Mouse (Mus musculus): ENCODE measurements at regions not wholly inside any gene's neighbourhood (a gene's known extent, or its start where the extent isn't known, plus 50 kb on each side); places are given as distances from the start of the nearest gene placed in this dataset.
A peak's percentile ranks its signal among the peaks of the same experiment; 100 is the strongest.
"Not testable (repeated sequence)": the region's sequence is repeated elsewhere in the genome, so short reads cannot be mapped to it uniquely, and the experiment has no call there.

DNA sequence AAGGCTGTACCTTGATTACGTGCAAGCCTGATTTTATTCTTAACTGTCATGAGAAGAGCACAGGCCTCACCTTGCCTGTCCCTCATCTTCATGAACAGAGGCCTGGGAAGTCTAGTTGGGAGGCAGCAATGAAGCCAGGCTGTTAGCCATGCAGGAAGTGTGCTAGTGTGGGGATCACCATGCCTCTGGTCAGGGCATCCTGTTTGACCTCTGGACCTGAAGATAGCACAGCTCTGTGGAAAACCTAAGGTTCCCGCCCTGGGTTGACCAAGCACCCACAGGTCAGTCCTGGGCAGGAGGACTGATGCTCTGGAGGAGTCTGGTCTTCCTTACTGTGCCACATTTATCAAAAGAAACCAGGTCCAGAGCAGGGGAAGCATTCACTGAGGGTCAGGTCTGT lies 157.6 kb downstream of the Gm906 start:
- no peak for DNase-seq (ENCODE audit: extremely low read depth, insufficient read length, low spot score)

DNA sequence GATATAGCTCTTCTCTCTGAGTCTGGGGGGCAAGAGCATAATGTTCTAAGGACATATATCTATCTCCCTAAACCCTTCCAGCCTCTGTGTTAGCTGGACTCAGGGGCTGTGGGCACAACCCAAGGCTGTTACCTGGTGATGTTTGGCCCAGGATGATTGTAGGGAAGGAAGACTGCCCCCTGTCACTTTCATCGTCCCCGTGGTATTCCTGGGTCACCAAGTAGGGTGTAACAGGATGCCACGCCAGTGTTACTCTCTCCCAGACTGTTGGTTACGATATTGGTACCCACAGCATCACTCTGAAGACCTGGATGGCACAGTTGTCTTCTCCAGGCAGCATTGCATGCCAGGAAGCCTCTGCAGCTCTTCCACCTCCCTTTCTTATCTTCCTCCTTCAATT lies 185.3 kb downstream of the Gm906 start:
- no peak for DNase-seq (ENCODE audit: extremely low read depth, insufficient read length, low spot score)

DNA sequence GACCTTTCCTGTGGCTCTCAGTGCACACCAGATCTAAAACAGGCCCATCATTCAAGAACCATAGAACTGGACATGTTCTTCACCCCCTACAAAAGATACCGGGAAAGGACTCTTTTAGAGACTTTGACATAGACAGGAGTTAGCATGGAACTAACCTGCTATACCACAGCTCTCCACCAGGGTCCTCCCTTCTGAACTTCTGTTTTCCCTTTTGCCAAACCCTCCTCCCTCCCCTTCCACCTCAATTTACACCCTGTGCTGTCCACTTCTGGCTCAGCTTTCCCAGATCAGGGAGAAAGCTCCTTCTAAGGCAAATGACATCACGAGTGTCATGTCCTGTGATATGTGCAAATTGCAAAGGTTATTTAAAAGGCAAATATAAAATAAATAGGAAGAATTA lies 185.7 kb downstream of the Gm906 start:
- DNase-seq (ENCODE audit: extremely low read depth, insufficient read length, low spot score), result not testable (repeated sequence)

DNA sequence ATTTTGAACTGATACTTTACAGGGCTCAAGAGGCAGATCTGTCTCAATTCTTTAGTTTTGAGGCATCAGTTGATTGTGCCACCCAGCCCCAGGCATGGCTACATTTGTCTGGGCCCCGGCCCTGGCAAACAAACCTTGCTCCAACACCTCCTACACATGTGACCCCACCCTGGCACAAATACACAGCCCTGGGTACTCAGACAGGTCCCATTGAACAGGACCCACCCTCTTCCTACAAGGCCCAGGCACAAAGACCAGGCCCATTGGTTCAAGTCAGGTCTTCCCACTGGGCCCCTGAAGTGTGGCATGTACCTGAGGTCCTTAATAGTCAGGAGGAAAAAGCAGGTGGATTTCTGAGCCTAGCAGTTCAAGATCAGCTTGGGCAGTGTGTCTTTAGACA lies 190.4 kb downstream of the Gm906 start:
- DNase-seq (ENCODE audit: extremely low read depth, insufficient read length, low spot score), result not testable (repeated sequence)

DNA sequence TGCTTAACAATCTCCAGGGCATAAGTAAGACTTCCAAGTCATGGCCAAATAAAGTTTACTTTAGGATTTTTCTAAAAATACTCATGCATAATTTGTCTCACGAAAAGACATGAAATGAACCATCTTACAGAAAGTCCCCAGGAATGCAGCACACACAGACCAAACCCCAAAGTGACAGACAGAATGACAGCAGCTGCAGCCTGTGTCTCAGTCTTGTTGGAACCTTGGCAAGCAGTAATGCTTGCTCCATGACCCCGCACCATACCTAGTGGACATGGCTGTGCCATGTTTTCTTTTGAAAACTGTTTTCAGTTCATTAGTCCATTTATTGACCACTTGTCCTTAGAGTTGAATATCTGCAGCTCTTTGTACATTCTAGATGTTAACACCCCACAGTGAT lies 191.1 kb downstream of the Gm906 start:
- DNase-seq (ENCODE audit: extremely low read depth, insufficient read length, low spot score), result not testable (repeated sequence)

DNA sequence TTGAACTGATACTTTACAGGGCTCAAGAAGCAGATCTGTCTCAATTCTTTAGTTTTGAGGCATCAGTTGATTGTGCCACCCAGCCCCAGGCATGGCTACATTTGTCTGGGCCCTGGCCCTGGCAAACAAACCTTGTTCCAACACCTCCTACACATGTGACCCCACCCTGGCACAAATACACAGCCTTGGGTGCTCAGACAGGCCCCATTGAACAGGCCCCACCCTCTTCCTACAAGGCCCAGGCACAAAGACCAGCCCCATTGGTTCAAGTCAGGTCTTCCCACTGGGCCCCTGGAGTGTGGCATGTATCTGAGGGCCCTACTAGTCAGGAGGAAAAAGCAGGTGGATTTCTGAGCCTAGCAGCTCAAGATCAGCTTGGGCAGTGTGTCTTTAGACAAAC lies 198.4 kb downstream of the Gm906 start:
- not testable (repeated sequence) for DNase-seq (ENCODE audit: extremely low read depth, insufficient read length, low spot score)

DNA sequence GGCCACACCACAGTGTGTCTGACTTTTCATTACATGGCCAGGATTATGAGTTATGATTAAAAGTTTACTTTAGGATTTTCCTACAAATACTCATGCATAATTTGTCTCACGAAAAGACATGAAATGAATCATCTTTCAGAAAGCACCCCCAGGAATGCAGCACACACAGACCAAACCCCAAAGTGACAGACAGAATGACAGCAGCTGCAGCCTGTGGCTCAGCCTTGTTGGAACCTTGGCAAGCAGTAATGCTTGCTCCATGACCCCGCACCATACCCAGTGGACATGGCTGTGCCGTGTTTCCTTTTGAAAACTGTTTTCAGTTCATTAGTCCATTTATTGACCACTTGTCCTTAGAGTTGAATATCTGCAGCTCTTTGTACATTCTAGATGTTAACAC lies 199.0 kb downstream of the Gm906 start:
- not testable (repeated sequence) for DNase-seq (ENCODE audit: extremely low read depth, insufficient read length, low spot score)

DNA sequence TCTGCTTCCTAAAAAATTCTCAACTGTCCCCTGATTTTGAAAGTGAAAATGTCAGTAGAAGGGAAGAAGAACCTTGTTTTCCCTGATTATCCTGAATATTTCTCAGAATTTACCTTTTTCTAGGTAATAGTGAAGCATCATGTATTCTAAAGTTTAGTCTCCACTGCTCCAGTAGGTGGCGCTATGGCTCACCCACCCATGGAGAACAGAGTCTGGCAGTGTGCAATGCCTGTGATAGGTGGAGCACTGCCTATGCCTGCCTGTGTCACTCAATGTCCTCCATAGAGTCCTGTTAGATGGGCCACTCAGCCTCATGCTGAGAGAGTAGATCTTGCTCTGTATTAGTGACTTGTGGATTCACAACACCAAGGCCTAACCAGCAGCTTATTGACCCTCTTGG lies 218.4 kb downstream of the Gm906 start:
- DNase-seq (ENCODE audit: extremely low read depth, insufficient read length, low spot score), result no peak

DNA sequence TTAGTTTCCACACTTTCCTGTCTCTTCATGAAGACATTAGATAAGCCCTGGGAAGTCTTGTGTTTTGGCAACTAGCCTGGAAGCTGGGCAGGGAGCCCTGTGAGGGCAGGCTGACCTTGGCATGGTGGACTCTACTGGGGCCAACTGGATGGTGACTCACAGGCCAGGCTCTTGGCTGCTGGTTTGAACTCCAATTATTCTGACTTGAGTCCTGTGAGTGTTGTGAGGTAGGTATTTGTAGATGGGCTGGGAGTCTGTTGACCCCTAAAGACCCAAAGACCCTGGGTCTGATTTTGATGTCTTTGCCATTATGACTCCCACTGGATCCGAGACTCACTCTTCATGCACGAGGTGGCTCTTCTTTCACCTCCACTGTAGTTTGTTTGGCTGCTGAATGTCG lies 208.9 kb upstream of the Gm30302 start:
- DNase-seq (ENCODE audit: extremely low read depth, insufficient read length, low spot score), result peak; percentile 7

DNA sequence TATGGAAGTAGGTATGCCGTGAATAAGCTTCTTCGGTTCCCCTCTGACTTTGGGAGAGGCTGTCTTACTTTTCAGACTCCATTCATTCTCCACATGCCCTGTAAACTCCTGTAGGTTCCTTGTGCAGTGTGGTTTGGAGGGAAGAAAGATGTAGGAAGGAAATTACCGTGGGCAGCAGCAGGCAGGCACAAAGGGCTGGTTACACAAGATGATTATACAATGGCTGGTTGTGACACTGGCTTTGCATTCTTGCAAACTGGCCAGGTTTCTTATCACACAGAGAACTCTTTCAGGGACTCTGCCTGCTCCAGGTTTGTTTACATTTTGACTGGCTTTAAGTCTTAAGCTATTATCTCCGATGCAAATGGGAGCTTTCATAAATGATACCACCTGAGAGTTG lies 167.3 kb upstream of the Gm30302 start:
- not testable (repeated sequence) for DNase-seq (ENCODE audit: extremely low read depth, insufficient read length, low spot score)

DNA sequence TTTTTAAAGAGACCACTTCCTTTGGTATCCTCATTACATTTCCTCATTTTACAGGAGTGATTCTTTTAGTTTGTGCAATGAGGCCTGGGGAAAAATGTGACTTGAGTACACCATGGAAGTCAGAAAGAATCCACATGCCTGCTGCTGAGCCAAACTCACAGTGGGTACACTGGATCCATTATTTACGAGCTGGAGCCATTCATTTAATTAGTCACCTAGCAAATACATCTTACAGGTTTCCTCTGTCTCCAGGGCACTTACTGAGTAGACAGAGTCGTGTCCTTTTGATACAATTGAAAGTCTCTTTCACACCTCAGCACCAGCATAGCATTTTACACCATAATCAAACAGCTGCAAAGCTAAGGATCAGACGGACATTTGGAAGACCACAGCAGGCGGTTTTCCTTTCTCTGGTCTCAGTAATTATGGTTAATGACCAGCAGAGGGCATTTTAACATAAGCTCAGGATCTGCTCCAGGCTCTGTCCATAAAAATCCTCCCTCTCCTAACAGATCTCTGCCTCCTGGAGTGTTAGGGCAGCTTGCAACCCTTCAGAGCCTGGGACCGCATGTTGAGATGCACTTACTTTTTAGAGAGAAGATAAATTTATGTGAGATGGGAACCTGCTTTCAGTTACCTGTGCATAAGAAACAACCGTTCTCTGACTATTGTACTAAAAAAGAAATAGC lies 159.3 kb upstream of the Gm30302 start:
- not testable (repeated sequence) for DNase-seq (ENCODE audit: extremely low read depth, insufficient read length, low spot score)

DNA sequence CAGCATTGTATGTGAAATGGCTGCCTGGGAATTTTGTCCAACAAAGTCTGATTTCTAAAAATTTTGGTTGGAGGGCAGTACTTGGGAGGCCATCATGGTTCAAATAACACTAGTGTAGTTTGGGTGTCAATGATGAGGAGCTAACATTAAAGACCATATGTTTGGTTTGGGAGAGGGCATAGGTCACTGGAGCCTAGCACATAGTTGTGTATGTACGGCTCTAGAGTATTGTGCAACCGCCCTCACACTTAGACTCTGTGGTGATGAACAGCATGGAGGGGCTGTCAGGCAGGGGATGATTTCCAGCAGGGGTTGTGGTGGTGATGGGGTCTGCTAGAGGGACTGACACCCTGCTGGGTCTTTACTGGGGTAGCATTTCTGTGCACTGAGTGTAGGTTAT lies 117.0 kb upstream of the Gm30302 start:
- DNase-seq (ENCODE audit: extremely low read depth, insufficient read length, low spot score), result no peak
